Mouse (Mus musculus): ENCODE results near the gene Mcrip1. TPM values are rescaled to one million over a fixed set of nuclear protein-coding genes. Genes with fewer than 3 reads are reported as not detected.

Mcrip1 gene
- polyA plus RNA-seq, 1 experiment from 2014 or later = 232 TPM

DNA sequence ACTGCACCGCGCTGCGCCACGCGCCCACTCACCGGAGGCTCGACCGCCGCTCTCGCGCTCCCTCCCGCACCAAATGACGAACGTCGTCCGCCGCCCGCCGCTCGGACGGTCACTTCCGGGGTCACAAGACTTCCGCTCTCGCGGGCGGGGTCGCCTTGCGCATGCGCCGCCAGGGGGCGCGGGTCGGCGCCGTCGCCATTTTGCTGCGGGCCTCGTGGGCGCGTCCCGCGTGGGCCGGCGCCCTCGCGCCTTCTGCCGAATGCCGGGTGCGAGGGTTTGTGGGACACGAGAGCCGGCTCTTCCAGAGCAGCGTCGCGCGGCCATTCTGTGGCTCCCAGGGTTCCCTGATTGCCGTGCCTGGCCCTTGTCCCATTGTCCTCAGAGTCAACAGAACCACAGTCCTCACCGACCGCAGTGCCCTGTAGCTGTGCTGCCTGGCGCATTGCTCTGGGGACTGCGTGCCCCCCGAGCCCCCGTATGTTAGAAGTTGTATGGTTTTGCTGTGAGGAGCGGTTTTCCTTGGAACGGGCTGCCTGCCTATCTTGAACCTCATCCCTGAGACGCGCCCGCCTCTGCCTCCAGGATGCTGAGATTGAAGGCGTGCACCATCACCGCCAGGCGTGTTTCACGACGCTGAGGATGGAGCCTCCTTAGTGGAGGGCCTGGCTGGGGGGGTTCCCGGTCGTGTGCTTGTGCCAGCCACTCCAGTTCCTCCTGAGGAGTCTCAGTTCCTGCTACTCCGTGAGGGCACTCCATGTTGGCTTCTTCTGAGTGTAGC, 32.2 kb upstream of the Mcrip1 start, which contains the start of gene Arhgdia:
TSS of gene Arhgdia (minus strand) at position 135 of the 778 bp plus-strand sequence.
- 6% methylated on average over 69 of the region's 75 CpGs for WGBS
- H3K4me3 ChIP-seq (ENCODE audit: low read length) = peak within 1 kb of the TSS; percentile 88
- H3K9ac ChIP-seq (replicated peaks; ENCODE audit: low read length) = peak within 1 kb of the TSS; percentile 97
- ATAC-seq (ENCODE audit: low FRiP score, low TSS enrichment) = peak; percentile 24
- H3K27me3 ChIP-seq (ENCODE audit: insufficient read depth, low read length) = no peaks in the 10 kb centered on the region
- H3K9me3 ChIP-seq (ENCODE audit: low read length) = 0 out of 2 replicates have a peak, but pooled peaks cover 4% of the 10 kb centered on the region
- H3K27ac ChIP-seq (ENCODE audit: low read length) = peak within 1 kb of the TSS; percentile 90
- peaks cover 49% of the 10 kb centered on the region for H3K36me3 ChIP-seq (ENCODE audit: insufficient read depth, low read length)
- peaks cover 41% of the 10 kb centered on the region for H3K4me1 ChIP-seq (ENCODE audit: insufficient read depth, low read length)
- peak within 1 kb of the TSS; percentile 61 for H3K4me2 ChIP-seq (replicated peaks; ENCODE audit: low read depth, low read length)

DNA sequence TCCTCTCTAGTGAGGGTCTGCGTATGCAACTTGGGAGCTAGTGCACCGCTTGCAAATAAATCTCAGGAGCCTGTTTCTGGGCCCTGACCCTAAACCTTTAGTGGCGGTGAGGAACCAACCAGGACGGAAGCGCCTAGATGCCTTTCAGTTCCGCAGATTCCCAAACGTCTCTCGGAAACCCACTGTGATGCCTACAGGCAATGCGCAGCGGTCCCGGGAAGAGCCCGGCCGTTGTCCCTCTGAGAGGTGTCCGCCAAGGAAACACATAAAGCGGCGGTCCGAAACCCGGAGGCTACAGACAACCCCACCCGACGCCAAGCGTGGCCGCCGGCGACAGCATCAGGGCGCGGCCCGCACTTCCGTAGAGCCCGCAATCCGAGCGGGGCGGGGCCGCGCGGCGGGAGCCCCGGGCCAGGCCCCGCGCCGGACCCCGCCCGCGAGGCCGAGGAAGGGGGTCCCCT, 31.4 kb upstream of the Mcrip1 start:
- under 1% methylated on average over 39 of the region's 44 CpGs for WGBS
- peak; percentile 44; the same call in 1 of the 2 replicates for ATAC-seq (ENCODE audit: low FRiP score, low TSS enrichment)
- no peaks in the 10 kb centered on the region for H3K27me3 ChIP-seq (ENCODE audit: insufficient read depth, low read length)

DNA sequence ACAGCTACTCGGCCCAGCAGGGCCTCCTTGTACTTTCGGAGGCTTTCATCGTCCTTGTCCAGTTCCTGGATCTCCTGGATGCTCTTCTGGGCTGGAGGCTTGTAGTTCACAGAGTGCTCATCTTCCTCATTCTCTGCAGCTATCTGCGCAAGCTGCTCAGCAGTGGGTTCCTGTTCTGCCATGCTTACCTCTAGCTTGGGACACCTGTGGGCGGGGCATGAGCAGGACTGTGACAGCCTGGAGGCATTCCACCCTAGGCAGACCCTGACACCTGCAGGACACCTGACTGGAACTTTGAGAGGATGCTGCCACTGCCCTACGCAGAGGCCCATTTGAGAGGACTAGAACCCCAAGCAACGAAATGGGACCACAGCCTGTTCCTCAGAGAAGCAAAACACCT, 30.7 kb upstream of the Mcrip1 start:
- ATAC-seq (ENCODE audit: low FRiP score, low TSS enrichment) = no peak
- H3K4me1 ChIP-seq (ENCODE audit: insufficient read depth, low read length) = peaks cover 41% of the 10 kb centered on the region
- 58% methylated on average over 7 of the region's 7 CpGs for WGBS
- peaks cover 40% of the 10 kb centered on the region for H3K36me3 ChIP-seq (ENCODE audit: insufficient read depth, low read length)
- H3K27ac ChIP-seq (ENCODE audit: low read length) = peak overlapping the region; percentile 90
- peak overlapping the region; percentile 61 for H3K4me2 ChIP-seq (replicated peaks; ENCODE audit: low read depth, low read length)
- peak overlapping the region; percentile 88 for H3K4me3 ChIP-seq (ENCODE audit: low read length)
- H3K9ac ChIP-seq (replicated peaks; ENCODE audit: low read length) = peak overlapping the region; percentile 97
- H3K27me3 ChIP-seq (ENCODE audit: insufficient read depth, low read length) = no peaks in the 10 kb centered on the region
- H3K9me3 ChIP-seq (ENCODE audit: low read length) = 0 out of 2 replicates have a peak, but pooled peaks cover 4% of the 10 kb centered on the region

More for the DNA sequence above, 31.4 kb upstream of the Mcrip1 start:
- H3K36me3 ChIP-seq (ENCODE audit: insufficient read depth, low read length) = peaks cover 45% of the 10 kb centered on the region
- peak overlapping the region; percentile 88 for H3K4me3 ChIP-seq (ENCODE audit: low read length)
- peak overlapping the region; percentile 97 for H3K9ac ChIP-seq (replicated peaks; ENCODE audit: low read length)
- peak overlapping the region; percentile 90 for H3K27ac ChIP-seq (ENCODE audit: low read length)
- H3K4me2 ChIP-seq (replicated peaks; ENCODE audit: low read depth, low read length) = peak overlapping the region; percentile 61
- 0 out of 2 replicates have a peak, but pooled peaks cover 4% of the 10 kb centered on the region for H3K9me3 ChIP-seq (ENCODE audit: low read length)
- peaks cover 41% of the 10 kb centered on the region for H3K4me1 ChIP-seq (ENCODE audit: insufficient read depth, low read length)

DNA sequence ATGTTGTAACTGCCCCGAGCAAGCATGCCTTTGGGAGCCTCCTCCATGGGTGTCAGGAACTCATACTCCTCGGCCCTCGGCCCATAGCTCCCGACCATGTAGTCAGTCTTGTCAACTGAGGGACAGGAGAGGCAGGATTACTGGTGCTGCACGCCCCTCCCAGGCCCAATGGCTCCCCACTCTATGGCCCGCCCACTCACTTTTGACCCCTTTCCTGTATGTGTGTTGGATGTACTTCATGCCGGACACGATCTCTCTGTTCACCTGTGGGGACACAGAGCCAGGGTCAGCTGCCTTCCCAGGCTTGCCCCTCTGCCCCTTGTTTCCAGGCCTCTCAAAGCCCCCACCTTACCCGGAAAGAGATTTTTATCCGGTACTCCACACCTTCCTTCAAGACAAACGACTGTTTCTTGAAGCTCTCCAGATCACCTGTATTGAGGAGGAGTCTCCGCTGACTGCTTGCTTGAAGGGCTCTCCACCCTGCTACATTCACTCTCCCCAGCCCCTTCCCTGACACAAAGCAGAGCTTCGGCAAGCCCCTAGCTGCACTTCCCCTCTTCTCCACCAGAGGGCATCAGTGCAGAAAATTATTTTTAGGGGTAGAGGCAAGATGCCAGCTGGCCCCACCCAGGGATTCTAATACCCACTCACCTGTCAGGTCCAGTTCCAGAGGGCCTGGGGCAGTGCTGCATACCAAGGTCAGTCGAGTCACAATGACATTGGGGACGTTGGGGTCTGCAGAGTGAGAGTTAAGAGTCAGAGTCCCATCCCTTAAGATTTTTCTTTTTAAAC, 30.0 kb upstream of the Mcrip1 start:
- peak overlapping the region; percentile 97 for H3K9ac ChIP-seq (replicated peaks; ENCODE audit: low read length)
- 48% methylated on average over 15 of the region's 15 CpGs for WGBS
- H3K4me2 ChIP-seq (replicated peaks; ENCODE audit: low read depth, low read length) = peak overlapping the region; percentile 61
- ATAC-seq (ENCODE audit: low FRiP score, low TSS enrichment) = no peak
- H3K4me3 ChIP-seq (ENCODE audit: low read length) = peak overlapping the region; percentile 88
- peak overlapping the region; percentile 90 for H3K27ac ChIP-seq (ENCODE audit: low read length)
- H3K27me3 ChIP-seq (ENCODE audit: insufficient read depth, low read length) = no peaks in the 10 kb centered on the region
- peaks cover 45% of the 10 kb centered on the region for H3K4me1 ChIP-seq (ENCODE audit: insufficient read depth, low read length)
- 0 out of 2 replicates have a peak, but pooled peaks cover 4% of the 10 kb centered on the region for H3K9me3 ChIP-seq (ENCODE audit: low read length)
- peaks cover 36% of the 10 kb centered on the region for H3K36me3 ChIP-seq (ENCODE audit: insufficient read depth, low read length)

DNA sequence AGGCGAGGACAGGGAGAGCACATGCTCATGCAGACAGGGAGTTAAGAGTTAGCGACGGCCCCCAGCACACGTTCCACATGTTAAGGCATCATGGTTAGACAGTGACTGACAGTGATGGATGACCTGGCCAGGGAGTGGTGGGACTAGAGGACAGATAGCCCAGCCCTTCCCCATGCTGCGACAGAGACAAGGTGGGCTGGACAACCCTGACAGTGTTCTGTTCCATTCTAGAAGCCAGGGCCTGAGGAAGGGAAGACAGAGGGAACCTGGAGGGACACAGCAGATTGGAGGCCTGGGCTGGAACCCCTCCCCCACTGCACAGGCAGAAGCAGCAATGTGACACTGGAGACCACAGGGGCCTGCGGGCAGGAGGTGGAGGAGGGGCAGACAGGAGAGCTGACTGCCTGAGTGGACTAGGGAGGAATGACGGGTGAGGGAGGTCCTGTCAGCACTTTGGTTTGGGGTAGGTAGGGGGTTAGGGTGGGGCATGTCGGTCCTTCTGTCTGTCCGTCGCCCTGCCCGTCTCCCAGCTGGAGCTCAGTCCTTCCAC, 29.2 kb upstream of the Mcrip1 start:
- Histone ChIP-seq H3K9me3 (ENCODE audit: low read length) (0 out of 2 replicates have a peak, but pooled peaks cover under 1% of the 10 kb centered on the region), H3K4me1 (ENCODE audit: insufficient read depth, low read length) (peaks cover 50% of the 10 kb centered on the region), H3K9ac (replicated peaks; ENCODE audit: low read length) (peak overlapping the region; percentile 23; the same call in 1 of the 2 replicates), H3K27me3 (ENCODE audit: insufficient read depth, low read length) (no peaks in the 10 kb centered on the region), H3K4me2 (replicated peaks; ENCODE audit: low read depth, low read length) (no peak overlapping the region), H3K36me3 (ENCODE audit: insufficient read depth, low read length) (peaks cover 31% of the 10 kb centered on the region), H3K27ac (ENCODE audit: low read length) (peak overlapping the region; percentile 65), H3K4me3 (ENCODE audit: low read length) (no peak overlapping the region)
- ATAC-seq (ENCODE audit: low FRiP score, low TSS enrichment) = no peak
- 66% methylated on average over 11 of the region's 11 CpGs for WGBS

GRCm38 (mm10) chr11:120578024-120578693, 28.6 kb upstream of the Mcrip1 start:
- H3K9me3 ChIP-seq (ENCODE audit: low read length) = no peaks in the 10 kb centered on the region
- H3K4me3 ChIP-seq (ENCODE audit: low read length) = no peak overlapping the region
- H3K4me2 ChIP-seq (replicated peaks; ENCODE audit: low read depth, low read length) = no peak overlapping the region
- no peak for ATAC-seq (ENCODE audit: low FRiP score, low TSS enrichment)
- H3K27ac ChIP-seq (ENCODE audit: low read length) = peak overlapping the region; percentile 65
- H3K9ac ChIP-seq (replicated peaks; ENCODE audit: low read length) = no peak overlapping the region
- H3K27me3 ChIP-seq (ENCODE audit: insufficient read depth, low read length) = no peaks in the 10 kb centered on the region
- peaks cover 50% of the 10 kb centered on the region for H3K4me1 ChIP-seq (ENCODE audit: insufficient read depth, low read length)
- 77% methylated on average over 10 of the region's 10 CpGs for WGBS
- H3K36me3 ChIP-seq (ENCODE audit: insufficient read depth, low read length) = peaks cover 29% of the 10 kb centered on the region

DNA sequence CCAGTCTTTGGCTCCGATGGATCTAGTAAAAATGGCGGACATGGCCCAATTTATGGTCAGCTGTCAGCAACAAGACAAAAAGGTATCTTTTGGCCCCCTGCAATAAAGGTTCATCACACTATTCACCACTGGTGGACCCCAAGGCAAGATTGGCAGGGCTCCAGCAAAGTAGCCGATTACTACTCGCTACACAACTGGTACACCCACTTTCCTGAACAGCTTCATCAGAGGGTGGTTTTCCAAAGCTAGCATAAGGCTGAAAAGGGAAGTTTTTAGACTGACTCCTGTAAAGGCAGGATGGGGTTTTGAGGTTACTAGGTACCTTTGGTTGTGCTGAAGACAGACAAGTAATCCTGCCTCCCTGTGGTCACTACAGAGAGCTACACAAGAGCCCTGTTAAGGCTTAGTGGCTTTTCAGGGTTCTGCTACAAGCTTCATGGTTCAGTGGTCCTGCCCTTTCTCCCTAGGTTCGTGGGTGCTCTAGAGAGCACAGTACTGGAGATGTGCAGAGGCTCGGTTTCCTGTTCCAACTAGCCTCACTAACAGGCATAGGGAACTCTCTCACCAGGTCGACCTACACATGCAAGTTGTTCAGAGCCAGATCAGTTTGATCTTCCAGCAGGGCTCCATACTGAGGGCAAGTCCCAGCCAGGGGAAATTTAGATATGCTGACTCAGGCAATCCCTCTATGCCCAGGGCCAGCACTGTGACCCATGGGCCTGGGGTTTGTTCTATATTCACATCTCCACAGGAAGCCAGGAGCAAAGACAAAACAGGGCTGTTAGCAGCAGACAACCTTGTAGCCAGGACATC, 27.9 kb upstream of the Mcrip1 start:
- no peak overlapping the region for H3K4me3 ChIP-seq (ENCODE audit: low read length)
- no peaks in the 10 kb centered on the region for H3K9me3 ChIP-seq (ENCODE audit: low read length)
- 72% methylated on average over 7 of the region's 7 CpGs for WGBS
- peaks cover 29% of the 10 kb centered on the region for H3K36me3 ChIP-seq (ENCODE audit: insufficient read depth, low read length)
- H3K27me3 ChIP-seq (ENCODE audit: insufficient read depth, low read length) = no peaks in the 10 kb centered on the region
- no peak overlapping the region; the same call in 1 of the 2 replicates for H3K9ac ChIP-seq (replicated peaks; ENCODE audit: low read length)
- no peak overlapping the region for H3K4me2 ChIP-seq (replicated peaks; ENCODE audit: low read depth, low read length)
- ATAC-seq (ENCODE audit: low FRiP score, low TSS enrichment) = no peak
- H3K4me1 ChIP-seq (ENCODE audit: insufficient read depth, low read length) = peaks cover 48% of the 10 kb centered on the region
- peak overlapping the region; percentile 65 for H3K27ac ChIP-seq (ENCODE audit: low read length)

- WGBS = 77% methylated on average over 3 of the region's 3 CpGs
- no peak for ATAC-seq (ENCODE audit: low FRiP score, low TSS enrichment)
- Histone ChIP-seq H3K4me2 (replicated peaks; ENCODE audit: low read depth, low read length) (no peak overlapping the region), H3K9me3 (ENCODE audit: low read length) (no peaks in the 10 kb centered on the region), H3K36me3 (ENCODE audit: insufficient read depth, low read length) (peaks cover 29% of the 10 kb centered on the region), H3K27ac (ENCODE audit: low read length) (peak overlapping the region; percentile 65; the same call in 1 of the 2 replicates), H3K4me1 (ENCODE audit: insufficient read depth, low read length) (peaks cover 45% of the 10 kb centered on the region), H3K4me3 (ENCODE audit: low read length) (no peak overlapping the region), H3K9ac (replicated peaks; ENCODE audit: low read length) (no peak overlapping the region), H3K27me3 (ENCODE audit: insufficient read depth, low read length) (no peaks in the 10 kb centered on the region)
Measured at GRCm38 (mm10) chr11:120576365-120576981, 26.9 kb upstream of the Mcrip1 start.
